Mouse (Mus musculus) hindbrain, embryonic 14.5 days (tissue): ENCODE data around the gene Carmil1. TPM values are rescaled to one million over a fixed set of nuclear protein-coding genes. Genes with fewer than 3 reads are reported as not detected.
A peak's percentile ranks its signal among the peaks of the same experiment; 100 is the strongest.

ENCODE experiments used
- ATAC-seq: fragments of 200-750 bp; cut with Nextera tagmentation; 2 replicates; pipeline ENCODE4 v1.8.0; 2017; ENCODE audit warnings: moderate number of reproducible peaks, mild to moderate bottlenecking, moderate TSS enrichment, moderate library complexity; ENCODE audit not compliant: low FRiP score
- DNase-seq: peaks from one replicate; pipeline ENCODE4 v3.0.0-alpha.2; 2015; ENCODE audit warnings: low spot score
- H3K27ac ChIP-seq: fragments of 300-500 bp; sonication (generic); 2 replicates; pipeline ENCODE4 v1.5.1; 2014; ENCODE audit warnings: mild to moderate bottlenecking, moderate library complexity
- H3K27me3 ChIP-seq: fragments of 300-500 bp; sonication (generic); 2 replicates; pipeline ENCODE4 v1.6.1; 2014; ENCODE audit warnings: mild to moderate bottlenecking, low read length, mixed read lengths; ENCODE audit not compliant: control insufficient read depth, insufficient read depth
- H3K36me3 ChIP-seq: fragments of 300-500 bp; sonication (generic); replicated peaks from 2 replicates; pipeline ENCODE4 v1.6.1; 2014; ENCODE audit not compliant: control insufficient read depth, insufficient read depth
- H3K4me1 ChIP-seq: fragments of 300-500 bp; sonication (generic); replicated peaks from 2 replicates; pipeline ENCODE4 v1.6.1; 2014; ENCODE audit warnings: antibody characterized with exemption, low read length, mixed read lengths; ENCODE audit not compliant: control insufficient read depth, insufficient read depth
- H3K4me2 ChIP-seq: fragments of 300-500 bp; sonication (generic); replicated peaks from 2 replicates; pipeline ENCODE4 v1.6.1; 2014; ENCODE audit warnings: mild to moderate bottlenecking, moderate library complexity
- H3K4me3 ChIP-seq: fragments of 300-500 bp; sonication (generic); replicated peaks from 2 replicates; pipeline ENCODE4 v1.5.1; 2014; ENCODE audit warnings: mild to moderate bottlenecking, low read length
- H3K9ac ChIP-seq: fragments of 300-500 bp; sonication (generic); 2 replicates; pipeline ENCODE4 v1.6.1; 2014
- H3K9me3 ChIP-seq: fragments of 300-500 bp; sonication (generic); 2 replicates; pipeline ENCODE4 v1.6.1; 2016; ENCODE audit warnings: low read length; ENCODE audit not compliant: control insufficient read depth
- WGBS: fragments of 180-500 bp; shearing (Covaris S2); extraction: QIAGEN DNeasy Blood & Tissue Kit; methylation state at CpG from one replicate; pipeline ENCODE4 v1.1.7; 2014; 5-methylcytosine and 5-hydroxymethylcytosine counted together
- polyA plus RNA-seq: library from polyadenylated mRNA; unstranded; fragments of >200 nt; fragmentation: Nextera tagmentation; extraction: Ambion mirVana; gene quantifications from 2 replicates; pipeline ENCODE4 v1.2.1, GENCODE M21; 2014

Gene Carmil1
- 38.7 and 43.3 TPM in 2 replicates for polyA plus RNA-seq

DNA sequence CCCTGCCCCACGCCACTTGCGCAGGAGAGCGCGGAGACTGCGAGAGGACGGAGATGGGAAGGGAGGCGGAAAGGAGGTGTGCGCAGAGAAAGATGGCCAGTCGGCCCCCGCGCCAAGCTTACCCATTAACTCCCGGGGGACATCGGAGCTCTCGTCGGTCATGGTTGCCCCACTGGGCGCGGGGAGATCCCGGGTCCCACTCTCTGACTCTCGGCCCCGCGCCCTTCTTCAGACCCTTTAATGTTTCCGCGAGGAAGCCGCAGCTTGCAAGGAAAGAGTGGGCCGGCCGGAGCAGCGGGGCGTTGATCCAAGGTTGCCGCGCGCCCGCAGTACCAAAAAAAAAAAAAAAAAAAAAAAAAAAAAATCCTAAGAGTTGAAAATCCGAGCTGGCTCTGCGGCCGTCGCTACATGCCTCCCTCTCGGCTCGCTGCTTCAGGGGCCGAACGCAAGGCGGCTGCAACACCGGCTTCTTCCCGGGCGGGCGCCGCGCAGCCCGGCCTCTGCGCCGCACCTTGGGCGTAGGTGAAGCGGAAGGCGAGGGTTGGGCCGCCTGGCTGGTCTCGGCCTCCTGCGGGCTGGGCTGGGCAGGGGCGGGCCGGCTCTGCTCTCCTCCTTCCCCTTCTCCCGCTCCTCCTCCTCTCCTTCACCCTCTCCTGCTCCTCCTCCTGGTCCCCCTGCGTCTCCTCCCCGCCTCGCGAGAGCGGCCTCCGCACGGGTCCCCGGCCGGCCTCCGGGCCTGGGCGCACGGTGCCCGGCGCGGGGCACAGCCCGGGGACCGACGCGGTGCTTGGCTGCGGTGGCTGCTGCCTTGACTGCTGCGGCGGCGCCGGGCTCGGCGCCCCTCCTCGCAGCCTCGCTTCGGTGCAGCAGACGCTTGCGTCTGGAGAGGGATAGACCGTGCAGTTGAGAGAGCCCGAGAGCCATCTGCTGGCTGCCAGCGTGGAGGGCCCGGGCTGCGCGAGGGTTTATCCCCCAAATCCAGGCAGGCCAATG is at the start of gene Carmil1:
Carmil1 (minus strand) TSS at position 357 of the 993 bp plus-strand sequence.
- Histone ChIP-seq H3K4me2 (peak within 1 kb of the TSS; percentile 75), H3K27me3 (no peaks in the 10 kb centered on the region), H3K27ac (peak within 1 kb of the TSS; percentile 94), H3K9me3 (no peaks in the 10 kb centered on the region), H3K9ac (peak within 1 kb of the TSS; percentile 87), H3K4me3 (peak within 1 kb of the TSS; percentile 77), H3K36me3 (0 out of 2 replicates have a peak, but pooled peaks cover under 1% of the 10 kb centered on the region), H3K4me1 (peaks cover 22% of the 10 kb centered on the region)
- ATAC-seq: peak; percentile 98
- peak; percentile 84 for DNase-seq
- WGBS: under 1% methylated on average over 68 of the region's 96 CpGs

DNA sequence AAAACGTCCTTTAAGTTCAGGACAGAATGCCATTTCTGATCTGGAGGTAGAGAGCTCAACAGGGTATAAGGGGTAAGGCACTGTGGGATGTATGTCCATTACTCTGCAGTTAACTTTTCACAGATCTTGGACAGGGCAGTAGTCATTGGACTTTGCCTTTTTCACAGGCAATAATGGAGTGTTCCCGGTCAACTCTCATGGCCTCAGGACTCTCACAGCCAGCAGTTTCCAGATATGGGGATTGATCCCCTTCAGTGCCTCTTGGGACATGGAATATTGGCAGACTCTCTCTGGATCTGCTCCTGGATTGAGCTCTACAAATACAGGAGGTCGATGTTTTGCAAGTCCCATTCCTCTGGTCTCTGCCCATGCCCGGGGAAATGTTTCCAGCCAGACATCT is 49.5 kb upstream of the Carmil1 start:
- Histone ChIP-seq H3K36me3 (no peaks in the 10 kb centered on the region), H3K9me3 (no peaks in the 10 kb centered on the region), H3K4me1 (no peaks in the 10 kb centered on the region), H3K4me2 (no peak overlapping the region), H3K4me3 (no peak overlapping the region), H3K27ac (no peak overlapping the region), H3K27me3 (no peaks in the 10 kb centered on the region), H3K9ac (no peak overlapping the region)
- DNase-seq (no peak), ATAC-seq (no peak)
- 91% methylated on average over 4 of the region's 4 CpGs for WGBS

GRCm38 (mm10) chr13:24328036-24328817 is 47.6 kb upstream of the Carmil1 start:
- ATAC-seq (no peak), DNase-seq (no peak)
- H3K27ac ChIP-seq: no peak overlapping the region
- H3K36me3 ChIP-seq: no peaks in the 10 kb centered on the region
- H3K9me3 ChIP-seq: no peaks in the 10 kb centered on the region
- no peak overlapping the region for H3K4me2 ChIP-seq
- H3K4me3 ChIP-seq: no peak overlapping the region
- WGBS: 90% methylated on average over 9 of the region's 9 CpGs
- no peaks in the 10 kb centered on the region for H3K27me3 ChIP-seq
- no peaks in the 10 kb centered on the region for H3K4me1 ChIP-seq
- no peak overlapping the region for H3K9ac ChIP-seq

- H3K9ac ChIP-seq: no peak within 1 kb of the TSS
- H3K27ac ChIP-seq: no peak within 1 kb of the TSS
- H3K36me3 ChIP-seq: no peaks in the 10 kb centered on the region
- 89% methylated on average over 5 of the region's 5 CpGs for WGBS
- H3K4me2 ChIP-seq: no peak within 1 kb of the TSS
- no peaks in the 10 kb centered on the region for H3K4me1 ChIP-seq
- DNase-seq: no peak
- no peak within 1 kb of the TSS for H3K4me3 ChIP-seq
- no peaks in the 10 kb centered on the region for H3K9me3 ChIP-seq
- H3K27me3 ChIP-seq: no peaks in the 10 kb centered on the region
- no peak for ATAC-seq
Measured at GRCm38 (mm10) chr13:24327201-24327600, 46.6 kb upstream of the Carmil1 start, which contains the start of gene Cmah. Gene Cmah, plus strand, starts transcription at chr13:24327404.

- Histone ChIP-seq H3K4me1 (no peaks in the 10 kb centered on the region), H3K4me2 (no peak overlapping the region), H3K9me3 (no peaks in the 10 kb centered on the region), H3K27me3 (no peaks in the 10 kb centered on the region), H3K9ac (no peak overlapping the region), H3K4me3 (no peak overlapping the region), H3K27ac (no peak overlapping the region), H3K36me3 (no peaks in the 10 kb centered on the region)
- ATAC-seq: no peak
- WGBS: 54% methylated on average over 6 of the region's 6 CpGs
- DNase-seq: no peak
Measured at GRCm38 (mm10) chr13:24321313-24321712, 40.7 kb upstream of the Carmil1 start.

- Histone ChIP-seq H3K4me1 (no peaks in the 10 kb centered on the region), H3K27ac (no peak overlapping the region), H3K36me3 (no peaks in the 10 kb centered on the region), H3K9me3 (no peaks in the 10 kb centered on the region), H3K27me3 (no peaks in the 10 kb centered on the region), H3K4me2 (no peak overlapping the region), H3K9ac (no peak overlapping the region), H3K4me3 (no peak overlapping the region)
- no peak for ATAC-seq
- DNase-seq: peak; percentile 69
- 44% methylated on average over 4 of the region's 4 CpGs for WGBS
Measured at GRCm38 (mm10) chr13:24318618-24319017, 38.0 kb upstream of the Carmil1 start.

DNA sequence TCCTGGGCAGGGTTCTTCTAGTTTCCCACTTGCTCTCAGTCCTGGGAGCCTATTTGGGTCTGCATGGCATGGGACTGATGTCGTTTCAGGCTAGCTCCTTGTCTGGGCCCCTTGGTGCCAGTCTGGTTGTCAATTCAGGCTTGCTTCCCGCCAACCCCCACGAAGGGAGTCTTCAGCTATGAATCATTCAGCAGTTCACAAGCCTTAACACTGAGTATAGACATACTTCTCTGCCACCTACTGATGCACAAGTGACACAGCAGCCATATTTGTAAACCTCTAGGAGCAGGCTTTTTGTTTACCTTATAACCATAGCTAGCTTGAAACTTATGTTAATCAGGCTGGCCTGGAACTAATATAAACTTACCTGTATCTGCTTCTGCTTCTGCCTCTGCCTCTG is 36.0 kb upstream of the Carmil1 start:
- H3K4me1 ChIP-seq: no peaks in the 10 kb centered on the region
- no peaks in the 10 kb centered on the region for H3K36me3 ChIP-seq
- H3K9me3 ChIP-seq: no peaks in the 10 kb centered on the region
- ATAC-seq: no peak
- no peak overlapping the region for H3K9ac ChIP-seq
- WGBS: 65% methylated on average over 3 of the region's 3 CpGs
- H3K27ac ChIP-seq: no peak overlapping the region
- H3K27me3 ChIP-seq: no peaks in the 10 kb centered on the region
- no peak overlapping the region for H3K4me2 ChIP-seq
- H3K4me3 ChIP-seq: no peak overlapping the region
- no peak for DNase-seq

DNA sequence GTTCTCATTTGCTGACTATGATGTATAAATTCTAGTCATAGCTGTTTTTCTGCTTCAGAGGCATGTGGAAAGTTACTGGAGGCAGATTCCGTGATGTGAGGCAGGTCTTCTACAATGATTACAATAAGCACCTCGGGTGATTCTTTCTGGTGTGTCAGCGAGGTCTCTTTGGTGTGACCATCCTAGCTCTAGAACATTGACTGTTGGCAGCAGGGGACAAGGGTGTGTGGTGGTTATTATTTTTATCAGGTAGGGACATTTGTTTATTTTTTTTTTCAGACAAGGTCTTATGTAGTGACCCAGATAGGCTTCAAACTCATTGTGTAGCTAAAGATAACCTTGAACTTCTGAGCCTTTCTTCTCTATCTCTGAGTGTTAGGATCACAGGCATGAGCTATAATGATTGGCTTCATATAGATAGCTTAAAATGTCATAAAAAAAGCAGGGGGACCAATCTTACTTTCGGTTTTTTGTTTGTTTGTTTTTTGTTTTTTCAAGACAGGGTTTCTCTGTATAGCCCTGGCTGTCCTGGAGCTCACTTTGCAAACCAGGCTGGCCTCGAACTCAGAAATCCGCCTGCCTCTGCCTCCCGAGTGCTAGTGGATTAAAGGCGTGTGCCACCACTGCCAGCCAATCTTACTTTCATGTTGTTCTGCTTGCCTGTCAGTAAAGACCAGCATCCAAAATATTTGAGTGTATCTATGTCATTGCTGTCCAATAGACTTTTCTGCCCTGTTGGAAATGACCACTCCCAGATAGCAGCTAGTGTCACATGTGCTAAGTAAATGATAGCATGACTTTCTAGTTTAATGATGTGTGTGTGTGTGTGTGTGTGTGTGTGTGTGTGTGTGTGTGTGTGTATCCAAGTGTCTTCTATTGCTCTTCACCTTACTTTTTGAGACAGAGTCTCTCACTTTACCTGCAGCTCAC is 30.7 kb upstream of the Carmil1 start:
- Histone ChIP-seq H3K4me1 (no peaks in the 10 kb centered on the region), H3K9ac (no peak overlapping the region), H3K4me2 (no peak overlapping the region), H3K27ac (no peak overlapping the region), H3K9me3 (no peaks in the 10 kb centered on the region), H3K36me3 (no peaks in the 10 kb centered on the region), H3K4me3 (no peak overlapping the region), H3K27me3 (no peaks in the 10 kb centered on the region)
- ATAC-seq (no peak), DNase-seq (no peak)
- WGBS: 92% methylated on average over 8 of the region's 8 CpGs
